Mouse (Mus musculus): ENCODE measurements around the gene Gm7247. TPM values are rescaled to one million over a fixed set of nuclear protein-coding genes. Genes with fewer than 3 reads are reported as not detected.

Gene Gm7247
- polyA plus RNA-seq, 1 experiment, result not detected

- TF ChIP-seq USF1 (IDR thresholded peaks at IDR 0.05; ENCODE audit: low read depth) (no peak), POLR2AphosphoS2 (IDR thresholded peaks at IDR 0.05; ENCODE audit: insufficient read length, low read depth) (no peak), POLR2A (IDR thresholded peaks at IDR 0.05; ENCODE audit: insufficient read length, low read depth) (no peak), MAX (IDR thresholded peaks at IDR 0.05; ENCODE audit: low read depth) (no peak), TCF12 (IDR thresholded peaks at IDR 0.05; ENCODE audit: insufficient read depth, poor library complexity, severe bottlenecking) (no peak), REST (IDR thresholded peaks at IDR 0.05; ENCODE audit: insufficient read depth, insufficient read length) (no peak), MYOG (IDR thresholded peaks at IDR 0.05; ENCODE audit: control insufficient read depth in 1 of 3, insufficient read depth in 1 of 3, insufficient read length in 2 of 3, low read depth in 2 of 3) (no peak), TCF3 (IDR thresholded peaks at IDR 0.05; ENCODE audit: insufficient read length, low read depth) (no peak)
- Histone ChIP-seq H3K79me2 (ENCODE audit: control insufficient read depth, insufficient read depth) (no peaks in the 10 kb centered on the region), H3K27me3 (ENCODE audit: control insufficient read depth, insufficient read depth, insufficient read length) (no peaks in the 10 kb centered on the region), H3K4me3 (no peak within 1 kb of the TSS), H3ac (ENCODE audit: control insufficient read depth, insufficient read length) (no peak within 1 kb of the TSS), H3K36me3 (ENCODE audit: control insufficient read depth, insufficient read depth) (no peaks in the 10 kb centered on the region), H3K4me2 (ENCODE audit: low read depth) (no peak within 1 kb of the TSS)
These were observed 249.7 kb downstream of the Gm7247 start, which contains the start of gene Gm17078 for GRCm38 (mm10) chr14:51611210-51611609. Gene Gm17078 (minus strand): TSS chr14:51611310.

Other genes with a start within 250 kb of the Gm7247 start
- 0.05 TPM for gene Eddm3b, start 247.3 kb upstream of the Gm7247 start, polyA plus RNA-seq (2012; fragmentation: generic; extraction: Trizol)
- 0.12 TPM for gene Rnase6, start 237.8 kb upstream of the Gm7247 start, polyA plus RNA-seq (2012; fragmentation: generic; extraction: Trizol)
- 0.17 TPM for gene Rnase1, start 215.0 kb upstream of the Gm7247 start, polyA plus RNA-seq (2012; fragmentation: generic; extraction: Trizol)
- gene Rnase2b, start 199.5 kb upstream of the Gm7247 start, polyA plus RNA-seq (2012; fragmentation: generic; extraction: Trizol), result not detected
- 1.4 TPM for gene Ang2, start 162.6 kb upstream of the Gm7247 start, polyA plus RNA-seq (2012; fragmentation: generic; extraction: Trizol)
- not detected for gene Ear14, start 158.4 kb upstream of the Gm7247 start, polyA plus RNA-seq (2012; fragmentation: generic; extraction: Trizol)
- gene Rnase2a, start 105.6 kb upstream of the Gm7247 start, polyA plus RNA-seq (2012; fragmentation: generic; extraction: Trizol), result 0.43 TPM
- gene Vmn2r88, start 49.1 kb downstream of the Gm7247 start, polyA plus RNA-seq (2012; fragmentation: generic; extraction: Trizol), result not detected
- gene Vmn2r89, start 90.1 kb downstream of the Gm7247 start, polyA plus RNA-seq (2012; fragmentation: generic; extraction: Trizol), result not detected
- gene Gm5622, start 191.0 kb downstream of the Gm7247 start, polyA plus RNA-seq (2012; fragmentation: generic; extraction: Trizol), result not detected
- gene Gm17175, start 212.3 kb downstream of the Gm7247 start, polyA plus RNA-seq (2012; fragmentation: generic; extraction: Trizol), result not detected
- gene Gm17174, start 230.4 kb downstream of the Gm7247 start, polyA plus RNA-seq (2012; fragmentation: generic; extraction: Trizol), result not detected
- gene Gm17078, start 249.6 kb downstream of the Gm7247 start, polyA plus RNA-seq (2012; fragmentation: generic; extraction: Trizol), result not detected

Data from myocyte (in vitro differentiated cells).